Mouse (Mus musculus): ENCODE measurements around the gene Rreb1. TPM values are rescaled to one million over a fixed set of nuclear protein-coding genes. Genes with fewer than 3 reads are reported as not detected.

Rreb1 gene
- total RNA-seq (2021) = 10 to 100 TPM; 44.6 to 48.8 TPM

DNA sequence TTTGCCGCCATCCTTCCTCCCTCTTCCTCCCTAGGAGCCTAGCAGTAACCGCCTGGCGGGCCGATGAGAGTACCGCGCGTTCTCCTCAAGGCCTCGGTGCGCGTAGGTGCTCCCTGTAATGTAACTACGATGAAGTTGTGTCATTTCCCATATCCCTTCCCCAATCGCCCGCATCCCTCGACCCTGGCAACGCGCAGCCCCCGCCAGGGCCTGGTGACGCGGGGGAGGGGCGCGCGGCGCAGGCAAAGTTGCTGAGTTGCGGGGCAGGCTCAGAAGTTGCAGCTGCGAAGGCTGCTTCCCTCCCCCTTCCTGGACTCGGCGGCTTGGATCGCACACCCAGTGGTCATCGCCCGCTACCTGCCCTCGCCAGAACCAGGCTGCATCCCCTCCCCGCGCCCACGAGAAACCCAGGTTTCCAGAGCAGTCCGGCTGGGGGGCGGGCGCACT lies at the start of gene Rreb1:
Gene Rreb1, plus strand, starts transcription at position 254 of the 447 bp plus-strand sequence.
- DNase-seq = peak; percentile 57

GRCm38 (mm10) chr13:37728551-37728950 lies 49.6 kb upstream of the Rreb1 start:
- peak; percentile 29 for DNase-seq

DNA sequence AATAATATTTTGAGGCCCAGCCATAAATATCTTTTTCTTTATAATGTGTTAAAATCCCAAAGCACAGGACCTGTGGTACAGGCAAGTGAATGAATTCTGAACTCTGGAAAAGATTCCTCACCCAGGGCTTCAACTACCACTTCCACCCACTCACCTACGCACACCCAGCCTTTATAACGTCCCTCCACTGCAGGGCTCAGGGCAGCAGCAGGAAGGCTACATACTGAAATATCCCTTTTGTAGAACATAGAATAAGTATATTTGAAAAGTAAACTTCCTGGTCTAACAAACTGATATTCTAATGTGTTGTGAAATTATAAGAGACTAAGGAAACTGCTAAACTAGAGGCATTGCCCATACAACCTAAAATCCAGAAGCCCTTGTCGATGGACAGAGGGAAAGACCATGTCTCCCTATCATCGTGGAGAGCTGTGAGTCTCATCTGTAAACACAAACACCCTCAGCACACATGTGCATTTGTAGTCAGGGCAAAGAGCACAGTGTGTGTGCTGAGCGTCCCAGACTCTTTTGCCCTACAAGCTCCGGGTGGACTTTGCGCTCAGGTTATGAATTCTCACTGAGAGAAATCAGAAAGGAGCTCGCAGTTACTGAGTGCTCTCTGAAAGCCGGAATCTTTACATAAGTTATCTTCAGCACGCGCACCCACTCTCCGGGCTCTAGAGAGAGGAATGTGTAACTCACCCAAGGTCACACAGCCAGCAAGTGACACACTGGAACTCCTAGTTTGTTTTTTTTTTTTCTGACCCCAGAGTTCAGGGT lies 46.1 kb upstream of the Rreb1 start:
- no peak for DNase-seq

DNA sequence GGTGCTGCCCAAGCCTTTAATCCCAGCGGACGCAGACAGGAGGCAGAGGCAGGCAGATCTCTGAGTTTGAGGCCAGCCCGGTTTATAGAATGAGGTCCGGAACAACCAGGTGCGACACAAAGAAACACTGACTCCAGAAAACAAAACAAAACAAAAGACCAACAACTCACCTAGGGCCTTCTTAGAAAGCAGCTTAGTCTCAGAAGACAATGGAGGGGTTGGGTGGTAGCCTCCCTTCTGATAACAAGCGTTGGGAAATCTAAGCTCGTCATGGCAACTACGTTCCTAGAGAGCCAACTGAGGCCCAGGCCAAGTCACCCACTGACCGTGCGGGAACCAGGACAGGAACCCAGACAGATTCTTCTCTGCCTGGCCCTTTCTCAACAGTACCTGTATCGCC lies 43.7 kb upstream of the Rreb1 start:
- no peak for DNase-seq

- DNase-seq = no peak
Measured at GRCm38 (mm10) chr13:37740111-37740510, 38.1 kb upstream of the Rreb1 start.

- no peak for DNase-seq
Measured at GRCm38 (mm10) chr13:37740752-37741151, 37.4 kb upstream of the Rreb1 start.

- no peak for DNase-seq
Measured at GRCm38 (mm10) chr13:37742248-37742647, 36.0 kb upstream of the Rreb1 start.

DNA sequence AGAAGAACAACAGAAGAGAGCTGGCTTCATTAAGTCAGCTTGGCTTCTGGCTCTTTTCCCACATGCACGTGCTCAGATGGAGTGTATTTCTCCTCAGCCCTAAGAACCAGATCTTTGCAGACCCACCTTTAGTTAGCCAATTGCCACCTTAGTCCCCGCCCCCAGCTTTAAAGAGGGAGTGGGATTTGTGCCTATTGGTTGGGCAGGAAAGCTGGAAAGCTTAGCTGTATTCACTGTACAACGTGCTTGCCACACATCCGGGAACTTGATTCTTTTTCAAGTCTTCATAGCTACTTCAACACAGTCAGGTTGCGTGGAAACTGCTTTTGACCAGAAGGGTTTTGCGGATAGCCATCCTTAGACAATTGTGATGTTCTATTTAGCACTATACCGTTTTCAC lies 30.7 kb upstream of the Rreb1 start:
- DNase-seq = no peak

GRCm38 (mm10) chr13:37749485-37749884 lies 28.7 kb upstream of the Rreb1 start:
- DNase-seq = no peak

- DNase-seq = peak; percentile 43
Measured at GRCm38 (mm10) chr13:37751154-37751950, 26.8 kb upstream of the Rreb1 start.

GRCm38 (mm10) chr13:37759341-37760012 lies 18.7 kb upstream of the Rreb1 start:
- DNase-seq = no peak

DNA sequence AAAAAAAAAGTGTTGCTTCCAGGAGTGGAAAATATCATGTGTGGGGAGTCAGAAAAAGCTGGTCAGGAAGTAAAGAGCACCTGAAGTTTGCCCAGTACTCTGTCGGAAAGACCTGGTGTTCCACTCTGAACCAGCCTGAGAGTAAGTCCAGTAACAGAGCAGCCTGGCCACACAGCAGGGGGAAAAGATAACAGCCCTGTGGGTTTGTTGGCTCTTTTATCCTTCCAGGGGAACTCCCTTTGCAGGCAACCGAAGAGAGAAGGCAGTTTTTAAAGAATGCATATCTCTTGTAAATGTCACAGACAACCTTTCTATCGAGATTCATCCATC lies 18.2 kb upstream of the Rreb1 start:
- DNase-seq = no peak

- DNase-seq = no peak
Measured at GRCm38 (mm10) chr13:37760373-37760772, 17.8 kb upstream of the Rreb1 start.

DNA sequence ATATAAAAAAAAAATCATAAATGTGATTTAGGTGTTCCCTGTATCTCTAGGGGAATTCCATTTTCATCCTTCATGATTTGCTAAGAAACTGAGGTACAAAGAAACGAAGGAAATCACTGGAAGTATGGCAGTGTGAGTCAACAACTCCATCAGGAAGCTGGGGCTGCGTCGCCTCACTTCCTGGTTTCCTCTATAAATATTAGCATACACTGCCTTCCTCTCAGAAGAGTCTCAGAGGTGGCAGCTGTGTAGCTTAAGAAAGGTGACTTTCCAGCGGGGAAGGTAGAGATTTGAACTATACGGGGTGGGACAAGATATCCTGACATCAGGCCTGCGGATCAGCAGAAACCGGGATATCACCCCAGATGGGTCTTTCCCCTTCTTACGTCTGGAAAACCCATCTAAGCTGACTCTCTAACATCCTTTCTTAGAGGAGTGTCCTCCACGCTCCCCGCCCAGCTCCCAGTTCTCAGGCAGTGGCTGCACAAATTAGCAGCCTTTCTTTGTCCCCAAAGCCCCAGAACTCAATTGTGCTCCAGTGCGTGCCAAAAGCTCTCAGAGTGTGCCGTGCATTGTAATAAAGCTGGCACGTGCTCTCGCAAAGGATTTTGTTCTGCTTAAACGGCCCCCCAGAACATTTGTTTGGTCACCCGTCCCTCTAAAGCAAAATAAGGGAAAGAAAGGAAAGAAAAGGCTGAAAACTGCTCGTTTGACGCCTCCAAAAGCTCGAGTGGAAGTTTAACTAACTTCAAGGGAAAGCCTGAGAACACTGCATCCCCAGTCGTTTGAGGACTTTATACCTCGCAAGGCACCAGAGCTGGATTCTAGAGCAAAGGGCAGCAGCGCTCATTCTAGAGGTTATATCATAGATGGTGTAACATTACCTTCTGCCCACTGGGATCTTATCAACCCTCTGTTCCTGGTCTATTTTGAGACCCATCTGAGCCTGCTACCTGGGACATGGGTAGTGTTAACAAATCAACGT lies 17.0 kb upstream of the Rreb1 start:
- peak; percentile 60 for DNase-seq

GRCm38 (mm10) chr13:37763800-37764407 lies 14.3 kb upstream of the Rreb1 start:
- no peak for DNase-seq

- no peak for DNase-seq
Measured at GRCm38 (mm10) chr13:37769777-37770176, 8.4 kb upstream of the Rreb1 start.

GRCm38 (mm10) chr13:37773476-37773875 lies 4.7 kb upstream of the Rreb1 start:
- no peak for DNase-seq

DNA sequence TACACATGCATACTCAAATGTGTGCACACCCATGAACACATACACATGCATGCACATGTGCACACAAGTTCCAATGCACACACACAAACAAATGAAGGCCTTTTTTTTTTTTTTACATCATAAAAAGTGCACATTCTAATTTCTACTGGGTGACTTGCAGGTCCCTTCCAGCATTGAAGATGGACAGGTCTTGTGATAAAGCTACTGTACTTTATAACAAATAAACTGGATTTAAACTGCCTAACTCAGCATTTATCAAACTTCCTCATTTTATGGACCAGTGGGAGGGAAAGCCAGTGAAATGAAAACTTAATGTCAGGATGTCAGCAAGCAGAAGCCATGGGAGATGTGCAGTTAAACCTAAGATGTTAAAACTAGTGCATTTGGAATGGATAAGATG lies 1.5 kb upstream of the Rreb1 start:
- no peak for DNase-seq

DNA sequence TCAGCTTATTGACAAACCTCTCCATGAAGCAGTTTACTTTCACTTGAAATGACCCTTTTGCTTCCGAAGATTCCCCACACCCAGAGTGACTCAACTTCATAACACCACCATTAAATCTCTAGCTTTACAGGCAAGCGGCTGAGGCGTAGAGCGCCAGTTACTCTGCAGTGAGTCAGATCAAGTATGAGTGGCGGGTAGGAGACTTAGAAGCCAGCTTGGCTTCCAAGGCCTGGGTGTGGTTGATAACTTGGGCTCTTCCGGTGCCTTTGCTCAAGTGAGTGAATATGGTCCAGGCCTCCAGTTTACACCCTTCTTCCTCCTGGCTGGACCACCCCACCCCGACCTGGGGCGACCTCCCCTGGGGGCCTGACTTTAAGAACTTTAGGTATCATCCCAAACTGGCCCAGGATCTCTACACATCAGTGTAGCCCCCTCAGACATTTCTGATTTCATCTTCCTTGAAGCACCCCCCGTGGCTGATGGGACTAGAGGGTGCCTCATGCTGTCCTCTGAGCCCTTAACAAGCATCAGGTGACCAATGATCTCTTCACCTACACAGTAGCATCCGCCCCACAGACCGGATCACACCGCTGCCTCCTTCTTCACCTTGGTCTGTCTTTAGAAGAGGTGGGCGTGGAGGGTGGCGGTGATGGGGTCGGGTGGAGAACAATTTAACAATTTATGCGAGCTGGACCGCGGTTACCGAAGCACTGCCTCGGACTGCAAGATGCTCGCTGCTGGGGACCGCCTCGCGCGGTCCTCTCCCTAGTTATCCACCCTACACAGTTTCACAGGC lies 651 bp upstream of the Rreb1 start:
- no peak for DNase-seq

GRCm38 (mm10) chr13:37778594-37779231 lies 513 bp downstream of the Rreb1 start:
- DNase-seq = peak; percentile 51
